ENCODE assay signal across 8 mouse cellular contexts in the genomic region with DNA sequence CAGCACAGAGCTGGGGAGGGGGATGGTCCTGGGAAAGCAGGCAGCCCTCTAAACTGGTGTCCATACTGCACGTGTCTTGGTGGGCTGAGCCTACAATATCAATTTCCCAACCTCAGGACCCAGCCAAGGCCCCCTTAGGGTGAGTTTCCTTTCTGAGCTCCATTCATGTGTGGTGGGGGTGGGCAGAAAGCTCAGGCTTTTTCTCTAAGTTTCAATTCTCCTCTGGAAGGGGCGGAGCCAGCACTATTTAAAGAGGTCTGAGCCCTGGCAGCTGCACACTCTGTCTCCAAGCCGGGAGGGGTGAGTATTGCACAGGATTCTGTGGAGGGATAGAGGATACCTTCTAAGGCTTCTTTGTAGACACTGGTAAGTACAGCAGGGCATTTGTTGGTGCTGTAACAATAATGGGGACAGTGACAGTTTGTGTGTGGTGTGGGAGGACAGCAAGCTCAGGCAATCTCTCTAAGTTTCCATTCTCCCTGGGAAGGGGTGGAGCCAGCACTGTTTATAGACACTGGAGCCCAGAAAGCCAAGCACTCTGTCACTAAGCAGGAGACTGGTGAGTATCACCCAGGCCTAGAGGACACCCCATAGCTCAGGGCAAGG. TPM values are rescaled to one million over a fixed set of nuclear protein-coding genes. Genes with fewer than 3 reads are reported as not detected.
DNase-seq lines count a peak whose midpoint lies in the region; ATAC-seq lines count a peak whose summit lies in the region.

No protein-coding gene starts in this region.

- H3K27me3 ChIP-seq in forebrain, embryonic 16.5 days (replicated peaks; ENCODE audit: control insufficient read depth, insufficient read depth, low read length): no peaks in the 10 kb centered on the region
- no peaks in the 10 kb centered on the region for H3K27me3 ChIP-seq in liver, embryonic 13.5 days
- no peaks in the 10 kb centered on the region for H3K27me3 ChIP-seq in stomach, embryonic 14.5 days (ENCODE audit: control insufficient read depth, insufficient read depth, low read length)

- peak overlapping the region; percentile 44 for H3K27ac ChIP-seq in forebrain, embryonic 16.5 days (ENCODE audit: low read length)
- peak overlapping the region; percentile 81 for H3K27ac ChIP-seq in liver, embryonic 13.5 days
- H3K27ac ChIP-seq in stomach, embryonic 14.5 days (ENCODE audit: low read length): peak overlapping the region; percentile 87

- ATAC-seq in forebrain, embryonic 16.5 days: peak; percentile 87
- peak; percentile 62 for ATAC-seq in liver, embryonic 13.5 days (ENCODE audit: low read depth)
- ATAC-seq in monocyte, adult 5-6 weeks (replicated peaks; ENCODE audit: insufficient number of reproducible peaks, low FRiP score, low TSS enrichment, poor library complexity, severe bottlenecking): 0 out of 2 replicates have a peak, but pooled peaks have one; percentile 21
- peak; percentile 80 for ATAC-seq in stomach, embryonic 14.5 days (ENCODE audit: insufficient number of reproducible peaks, insufficient read depth, low FRiP score, low read depth)

- no peak overlapping the region for H3K4me3 ChIP-seq in forebrain, embryonic 16.5 days (replicated peaks; ENCODE audit: low read length)
- H3K4me3 ChIP-seq in liver, embryonic 13.5 days (replicated peaks): no peak overlapping the region; the same call in 1 of the 2 replicates
- no peak overlapping the region for H3K4me3 ChIP-seq in stomach, embryonic 14.5 days (ENCODE audit: low read depth, low read length)

- DNase-seq in 416B (ENCODE audit: low read depth): peak; percentile 48
- peak; percentile 77 for DNase-seq in adrenal gland, postnatal 14 days
- DNase-seq in heart, postnatal 14 days: peak; percentile 55 to 67
- DNase-seq in kidney, postnatal 36 days: peak; percentile 67 to 81
- no peak for DNase-seq in liver, embryonic 13.5 days

- no peak overlapping the region for H3K4me2 ChIP-seq in forebrain, embryonic 16.5 days (ENCODE audit: low read length)
- H3K4me2 ChIP-seq in liver, embryonic 13.5 days: peak overlapping the region; percentile 50
- peak overlapping the region; percentile 32 for H3K4me2 ChIP-seq in stomach, embryonic 14.5 days (replicated peaks; ENCODE audit: low read depth, low read length)

- H3K9me3 ChIP-seq in forebrain, embryonic 16.5 days (ENCODE audit: control insufficient read depth, low read length): no peaks in the 10 kb centered on the region
- H3K9me3 ChIP-seq in liver, embryonic 13.5 days (replicated peaks): no peaks in the 10 kb centered on the region
- no peaks in the 10 kb centered on the region for H3K9me3 ChIP-seq in stomach, embryonic 14.5 days (ENCODE audit: control insufficient read depth, low read depth, low read length)

- 1% methylated on average over 3 of the region's 3 CpGs for WGBS in forebrain, embryonic 16.5 days
- 9% methylated on average over 3 of the region's 3 CpGs for WGBS in liver, embryonic 13.5 days (ENCODE audit: insufficient replicate concordance)
- WGBS in stomach, embryonic 14.5 days: 6% methylated on average over 3 of the region's 3 CpGs

- no peak overlapping the region for H3K9ac ChIP-seq in forebrain, embryonic 16.5 days (replicated peaks; ENCODE audit: low read depth, low read length)
- no peak overlapping the region for H3K9ac ChIP-seq in liver, embryonic 13.5 days
- H3K9ac ChIP-seq in stomach, embryonic 14.5 days (replicated peaks; ENCODE audit: low read depth, low read length): no peak overlapping the region

- H3K36me3 ChIP-seq in forebrain, embryonic 16.5 days (ENCODE audit: control insufficient read depth, insufficient read depth): no peaks in the 10 kb centered on the region
- H3K36me3 ChIP-seq in liver, embryonic 13.5 days: no peaks in the 10 kb centered on the region
- H3K36me3 ChIP-seq in stomach, embryonic 14.5 days (ENCODE audit: control insufficient read depth, insufficient read depth, low read length): no peaks in the 10 kb centered on the region

- peaks cover 19% of the 10 kb centered on the region for H3K4me1 ChIP-seq in forebrain, embryonic 16.5 days (replicated peaks; ENCODE audit: control insufficient read depth, insufficient read depth, low read length)
- peaks cover 31% of the 10 kb centered on the region for H3K4me1 ChIP-seq in liver, embryonic 13.5 days (replicated peaks)
- H3K4me1 ChIP-seq in stomach, embryonic 14.5 days (ENCODE audit: control insufficient read depth, insufficient read depth, low read length): peaks cover 25% of the 10 kb centered on the region

- intact Hi-C loops in heart, postnatal 14 days (cut with DNase I): no loop called here

RNA-seq across cellular contexts. Expression of a gene that starts 21.3 kb away (rescaled TPM):
- total RNA-seq in adrenal gland, postnatal 14 days (2021): not detected in 2 replicates
- polyA plus RNA-seq in forebrain, embryonic 16.5 days (2015; fragmentation: Nextera tagmentation; extraction: Ambion mirVana): not detected in 2 replicates
- not detected for total RNA-seq in heart, postnatal 14 days (2021)
- polyA plus RNA-seq in liver, embryonic 13.5 days (2015; fragmentation: Nextera tagmentation; extraction: Ambion mirVana): 0.17 TPM in 1 of 2 replicates, not detected in the other
- total RNA-seq in monocyte, adult 5-6 weeks (2017): 0.96 TPM in 1 of 3 replicates, not detected in the others
- 0.49 TPM in 1 of 2 replicates, not detected in the other for polyA plus RNA-seq in stomach, embryonic 14.5 days (2014; fragmentation: Nextera tagmentation; extraction: Ambion mirVana)

Comparison
In these comparisons a context has a peak if more than half of its experiments do, and no peak if none do; other contexts are left out.
1. ATAC-seq: peak in every context shown above with its lines; median percentile 87 in forebrain, embryonic 16.5 days; 80 in stomach, embryonic 14.5 days; 62 in liver, embryonic 13.5 days; 21 in monocyte, adult 5-6 weeks.